Mouse (Mus musculus) ES-E14 (cell line): ENCODE results near the gene Akp3. TPM values are rescaled to one million over a fixed set of nuclear protein-coding genes. Genes with fewer than 3 reads are reported as not detected.

Experiments used
- DNase-seq: peaks from one replicate; pipeline ENCODE4 v3.0.0-alpha.2; 2013; ENCODE audit warnings: low read depth, low spot score
- H3K27ac ChIP-seq: 2 replicates; pipeline ENCODE4 v1.5.1; 2012; ENCODE audit warnings: low read depth, mild to moderate bottlenecking, low read length, moderate library complexity, mixed read lengths; ENCODE audit not compliant: poor library complexity, insufficient read depth, severe bottlenecking
- H3K36me3 ChIP-seq: 2 replicates; pipeline ENCODE4 v1.6.1; 2012; ENCODE audit warnings: mild to moderate bottlenecking, low read length, moderate library complexity, mixed read lengths; ENCODE audit not compliant: control insufficient read depth, poor library complexity, insufficient read depth, severe bottlenecking
- H3K4me1 ChIP-seq, 2 experiments: fragments of 150-350 bp in 1 of 2; sonication (generic) in 1 of 2; 2 replicates each; pipeline ENCODE4 v1.6.1; 2012; ENCODE audit warnings: low read length in 2 of 2, mild to moderate bottlenecking in 1 of 2, mixed read lengths in 1 of 2; ENCODE audit not compliant: control insufficient read depth in 2 of 2, insufficient read depth in 2 of 2, poor library complexity in 1 of 2
- H3K4me3 ChIP-seq, 2 experiments: fragments of 150-350 bp in 1 of 2; sonication (generic) in 1 of 2; 2 replicates each; pipeline ENCODE4 v1.5.1; 2012; ENCODE audit warnings: low read length in 2 of 2, low read depth in 1 of 2, mild to moderate bottlenecking in 1 of 2, mixed read lengths in 1 of 2; ENCODE audit not compliant: insufficient read depth in 1 of 2, poor library complexity in 1 of 2, severe bottlenecking in 1 of 2
- H3K9ac ChIP-seq: 2 replicates; pipeline ENCODE4 v1.6.1; 2012; ENCODE audit warnings: low read depth, mild to moderate bottlenecking, low read length, mixed read lengths; ENCODE audit not compliant: poor library complexity, insufficient read depth, severe bottlenecking
- H3K9me3 ChIP-seq: fragments of 150-350 bp; sonication (generic); 2 replicates; pipeline ENCODE4 v1.6.1; 2012; ENCODE audit warnings: low read depth, mild to moderate bottlenecking, low read length; ENCODE audit not compliant: control insufficient read depth, insufficient read depth
- CHD2 ChIP-seq: IDR thresholded peaks from 2 replicates; pipeline ENCODE4 v1.6.1; 2014; ENCODE audit warnings: mild to moderate bottlenecking, low read depth, low read length, inconsistent platforms
- HCFC1 ChIP-seq: IDR thresholded peaks from 2 replicates; pipeline ENCODE4 v1.6.1; 2012; ENCODE audit warnings: low read length, inconsistent platforms, borderline replicate concordance; ENCODE audit not compliant: insufficient read depth
- MAFK ChIP-seq: IDR thresholded peaks from 2 replicates; pipeline ENCODE4 v1.6.1; 2014; ENCODE audit warnings: mild to moderate bottlenecking, low read depth, low read length, inconsistent platforms; ENCODE audit not compliant: insufficient read depth
- ZC3H11A ChIP-seq: IDR thresholded peaks from 2 replicates; pipeline ENCODE4 v1.6.1; 2012; ENCODE audit warnings: low read depth, mild to moderate bottlenecking, inconsistent platforms, low read length, borderline replicate concordance
- ZNF384 ChIP-seq: IDR thresholded peaks from 2 replicates; pipeline ENCODE4 v1.6.1; 2012; ENCODE audit warnings: low read depth, low read length, inconsistent platforms
- in situ Hi-C, 2 experiments: fragments of 600-800 bp; cut with MboI; formaldehyde crosslinking; loops; one replicate each; pipeline ENCODE4 v1.15.1; 2025; ENCODE audit warnings: low sequenced_read_pairs in 2 of 2, inconsistent platforms in 1 of 2; ENCODE audit not compliant: unreplicated experiment in 2 of 2
- total RNA-seq: library from RNA; depleted of rRNA; stranded (reverse); fragments of 300-350 nt; gene quantifications from 2 replicates; pipeline ENCODE4 v1.2.3, GENCODE M21; 2012

The Akp3 gene
- total RNA-seq, 1 experiment, result not detected

DNA sequence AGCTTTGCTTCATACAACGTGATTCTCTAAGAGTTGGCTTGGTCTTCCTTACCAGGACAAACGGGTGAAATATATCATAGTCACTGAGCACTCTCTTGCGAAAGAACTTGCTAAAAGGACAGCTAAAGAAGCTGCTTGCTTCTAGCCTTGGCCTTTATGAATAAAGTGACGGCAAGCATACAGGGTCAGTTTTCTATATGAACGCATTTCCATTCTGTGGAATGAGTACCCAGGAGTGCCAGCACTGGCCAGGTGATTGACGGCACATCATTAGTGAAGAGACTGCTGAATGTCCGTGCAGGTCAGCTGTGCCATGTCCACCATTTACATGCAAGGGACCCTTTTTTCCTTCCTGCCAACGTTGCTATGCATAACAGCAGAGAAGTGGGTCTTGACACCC, 18.2 kb upstream of the Akp3 start:
- Histone ChIP-seq H3K4me1 (no peaks in the 10 kb centered on the region), H3K4me3 (no peak overlapping the region), H3K9ac (no peak overlapping the region), H3K27ac (no peak overlapping the region), H3K36me3 (no peaks in the 10 kb centered on the region), H3K9me3 (no peaks in the 10 kb centered on the region)
- TF ChIP-seq MAFK, result no peak
- TF ChIP-seq CHD2, result no peak
- TF ChIP-seq ZC3H11A, result no peak
- TF ChIP-seq ZNF384, result no peak
- in situ Hi-C loops, result no loop called here
- no peak for DNase-seq

GRCm38 (mm10) chr1:87108564-87108963, 16.2 kb upstream of the Akp3 start:
- H3K4me3 ChIP-seq, result no peak overlapping the region
- TF ChIP-seq CHD2, result no peak
- no peak for TF ChIP-seq ZNF384
- no peak for TF ChIP-seq ZC3H11A
- TF ChIP-seq HCFC1, result no peak
- TF ChIP-seq MAFK, result no peak
- no peak for DNase-seq
- H3K36me3 ChIP-seq, result no peaks in the 10 kb centered on the region
- no peak overlapping the region for H3K9ac ChIP-seq
- no peak overlapping the region for H3K27ac ChIP-seq
- H3K4me1 ChIP-seq, result no peaks in the 10 kb centered on the region
- H3K9me3 ChIP-seq, result no peaks in the 10 kb centered on the region
- in situ Hi-C loops, result no loop called here

DNA sequence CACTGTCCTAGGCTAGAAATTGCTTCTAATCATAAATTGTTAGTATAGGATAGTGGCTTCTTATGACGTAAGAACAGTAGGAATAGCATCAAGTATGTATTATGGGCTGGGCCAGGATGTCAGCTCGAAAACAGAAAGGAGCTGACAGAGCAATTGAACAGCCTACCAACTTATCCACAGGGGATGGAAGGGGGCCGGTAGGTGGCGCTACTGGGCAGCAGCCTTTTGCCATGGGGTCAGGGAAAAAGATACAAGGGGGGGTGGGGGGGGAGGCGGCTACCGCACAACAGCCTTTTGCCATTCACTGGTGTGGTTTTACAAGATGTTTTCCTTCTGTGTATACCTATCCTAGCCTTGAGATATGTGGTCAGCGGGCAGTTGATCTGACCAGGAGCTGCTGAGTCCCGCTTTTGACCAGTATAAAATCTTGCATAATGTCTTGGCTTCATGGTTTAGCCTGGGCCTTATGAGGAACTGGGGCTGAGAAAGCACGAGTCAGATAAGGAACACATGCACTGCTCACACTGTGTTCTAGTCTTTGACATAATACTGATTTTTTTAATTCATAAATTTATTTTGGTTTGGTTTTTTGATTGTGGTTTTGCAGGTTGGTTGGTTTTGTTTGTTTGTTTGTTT, 12.9 kb upstream of the Akp3 start:
- Histone ChIP-seq H3K4me3 (no peak overlapping the region), H3K9ac (no peak overlapping the region), H3K4me1 (no peaks in the 10 kb centered on the region), H3K36me3 (no peaks in the 10 kb centered on the region), H3K9me3 (no peaks in the 10 kb centered on the region), H3K27ac (no peak overlapping the region)
- in situ Hi-C loops, result no loop called here
- TF ChIP-seq MAFK, result peak; percentile 16; the same call in 1 of the 2 replicates
- no peak for TF ChIP-seq ZNF384
- TF ChIP-seq HCFC1, result no peak
- no peak for TF ChIP-seq CHD2
- no peak for TF ChIP-seq ZC3H11A
- peak; percentile 40 for DNase-seq

- H3K36me3 ChIP-seq, result no peaks in the 10 kb centered on the region
- in situ Hi-C loops, result no loop called here
These were observed 10.0 kb upstream of the Akp3 start for GRCm38 (mm10) chr1:87114784-87115183.

More at GRCm38 (mm10) chr1:87114784-87115183, 10.0 kb upstream of the Akp3 start:
- TF ChIP-seq CHD2 (no peak), HCFC1 (no peak), ZNF384 (no peak), ZC3H11A (no peak), MAFK (no peak)
- Histone ChIP-seq H3K4me3 (no peak overlapping the region), H3K9ac (no peak overlapping the region), H3K27ac (no peak overlapping the region), H3K9me3 (no peaks in the 10 kb centered on the region), H3K4me1 (no peaks in the 10 kb centered on the region)
- no peak for DNase-seq
